ENCODE assay signal across 15 mouse cellular contexts in genomic region chr16:38080201-38080600, GRCm38 (mm10). TPM values are rescaled to one million over a fixed set of nuclear protein-coding genes. Genes with fewer than 3 reads are reported as not detected.
A peak's percentile ranks its signal among the peaks of the same experiment; 100 is the strongest.
DNase-seq lines count a peak whose midpoint lies in the region; ATAC-seq and TF ChIP-seq lines count a peak whose summit lies in the region.
"Had no signal": no experiment of that assay in that cellular context is flagged by ENCODE, and none has a peak within 500 bp of the region (broad histone marks: within the 10 kb centered on the region; RNA-seq: fewer than 3 reads in every experiment).

No protein-coding gene starts in this region.

- no peaks in the 10 kb centered on the region for H3K27me3 ChIP-seq in liver, adult 2 months (ENCODE audit: control insufficient read depth, insufficient read depth, low read length)
- H3K27me3 ChIP-seq in liver, embryonic 12.5 days (replicated peaks): no peaks in the 10 kb centered on the region
- H3K27me3 ChIP-seq: CH12.LX, Patski had no signal

- WGBS in liver, adult 2 months: 18% methylated on average over 1 of the region's 1 CpGs
- 37% methylated on average over 1 of the region's 1 CpGs for whole genome bisulfite sequencing in liver, embryonic 12.5 days (ENCODE audit: insufficient replicate concordance)

- H3K9me3 ChIP-seq in liver, embryonic 12.5 days (replicated peaks): no peaks in the 10 kb centered on the region
- H3K9me3 ChIP-seq: G1E had no signal

- no peaks in the 10 kb centered on the region for H3K79me2 ChIP-seq in liver, adult 2 months (ENCODE audit: control insufficient read depth, insufficient read depth, low read length)

- DNase-seq in liver, adult 2 months (ENCODE audit: extremely low read depth, low read depth, low spot score): peak; percentile 91
- DNase-seq: adrenal gland, adult 2 months; adrenal gland, adult 8-10 months; adrenal gland, postnatal 14 days; adrenal gland, postnatal 25 days; cerebellum, adult 11 months; cerebellum, adult 11-12 months; cerebellum, adult 18-20 months; cerebellum, adult 2 months had no signal

- no peak for TF ChIP-seq CTCF in liver, adult 2 months (IDR thresholded peaks at IDR 0.05; ENCODE audit: low read depth, low read length)

- TF ChIP-seq POLR2A in liver, adult 2 months (IDR thresholded peaks at IDR 0.05; ENCODE audit: extremely low read depth, insufficient read depth, low read length): no peak

- ATAC-seq in liver, embryonic 12.5 days: no peak
- ATAC-seq: activated CD4-positive, CD25-positive, alpha-beta regulatory T cell, adult 4 months; CD4-positive, CD25-positive, alpha-beta regulatory T cell, adult 4 months; Patski had no signal

- H3K4me3 ChIP-seq in liver, adult 2 months (ENCODE audit: insufficient read depth, low read depth, low read length): no peak overlapping the region
- H3K4me3 ChIP-seq in liver, embryonic 12.5 days: no peak overlapping the region

- H3K9ac ChIP-seq in liver, adult 2 months (ENCODE audit: low read depth, low read length): no peak overlapping the region
- no peak overlapping the region for H3K9ac ChIP-seq in liver, embryonic 12.5 days

- peak overlapping the region; percentile 73 for H3K27ac ChIP-seq in liver, adult 2 months (replicated peaks; ENCODE audit: insufficient read depth, low read depth, low read length)
- H3K27ac ChIP-seq in liver, embryonic 12.5 days: no peak overlapping the region

- peaks cover 9% of the 10 kb centered on the region for H3K4me1 ChIP-seq in liver, adult 2 months (ENCODE audit: control insufficient read depth, insufficient read depth, low read length)
- H3K4me1 ChIP-seq in liver, embryonic 12.5 days: no peaks in the 10 kb centered on the region

- no peaks in the 10 kb centered on the region for H3K36me3 ChIP-seq in liver, adult 2 months (ENCODE audit: control insufficient read depth, insufficient read depth, low read length)
- H3K36me3 ChIP-seq in liver, embryonic 12.5 days: no peaks in the 10 kb centered on the region
- H3K36me3 ChIP-seq: G1E had no signal

- H3K4me2 ChIP-seq in liver, embryonic 12.5 days: no peak overlapping the region

RNA-seq across cellular contexts. Expression of gene Gsk3b, which starts 8.6 kb away (rescaled TPM):
- total RNA-seq in liver, adult 2 months (2014; rRNA removed): 11.8 and 13.4 TPM in 2 replicates
- 4.8 and 5.8 TPM in 2 replicates for polyA plus RNA-seq in liver, adult 2 months (2012; rRNA removed)
- polyA plus RNA-seq in liver, embryonic 12.5 days (2016; fragmentation: Nextera tagmentation; extraction: Ambion mirVana): 17.4 and 18.1 TPM in 2 replicates
